Mouse (Mus musculus): ENCODE measurements around the gene Syt3. TPM values are rescaled to one million over a fixed set of nuclear protein-coding genes. Genes with fewer than 3 reads are reported as not detected.

Gene Syt3
- polyA plus RNA-seq, 1 experiment = 41.6 TPM

GRCm38 (mm10) chr7:44384716-44385059, 786 bp downstream of the Syt3 start:
- DNase-seq (ENCODE audit: low read depth) = no peak
- TF ChIP-seq POLR2A (IDR thresholded peaks at IDR 0.05; ENCODE audit: borderline replicate concordance, extremely low read depth, insufficient read depth, insufficient read length, poor library complexity, severe bottlenecking) (no peak), CTCF (IDR thresholded peaks at IDR 0.05; ENCODE audit: borderline replicate concordance, extremely low read depth, insufficient read depth, insufficient read length) (no peak)

GRCm38 (mm10) chr7:44385720-44386119, 1.8 kb downstream of the Syt3 start, which contains the start of gene 1700008O03Rik:
Gene 1700008O03Rik, minus strand, starts transcription at chr7:44385820.
- no peak for DNase-seq (ENCODE audit: low read depth)

GRCm38 (mm10) chr7:44391831-44392230, 7.9 kb downstream of the Syt3 start:
- no peak for TF ChIP-seq CTCF (IDR thresholded peaks at IDR 0.05; ENCODE audit: borderline replicate concordance, extremely low read depth, insufficient read depth, insufficient read length)
- TF ChIP-seq POLR2A (IDR thresholded peaks at IDR 0.05; ENCODE audit: borderline replicate concordance, extremely low read depth, insufficient read depth, insufficient read length, poor library complexity, severe bottlenecking) = no peak
- no peak for DNase-seq (ENCODE audit: low read depth)

More at GRCm38 (mm10) chr7:44385720-44386119, 1.8 kb downstream of the Syt3 start, which contains the start of gene 1700008O03Rik:
- TF ChIP-seq POLR2A (IDR thresholded peaks at IDR 0.05; ENCODE audit: borderline replicate concordance, extremely low read depth, insufficient read depth, insufficient read length, poor library complexity, severe bottlenecking) (no peak), CTCF (IDR thresholded peaks at IDR 0.05; ENCODE audit: borderline replicate concordance, extremely low read depth, insufficient read depth, insufficient read length) (no peak)

GRCm38 (mm10) chr7:44392341-44392740, 8.4 kb downstream of the Syt3 start:
- DNase-seq (ENCODE audit: low read depth) = no peak
- TF ChIP-seq CTCF (IDR thresholded peaks at IDR 0.05; ENCODE audit: borderline replicate concordance, extremely low read depth, insufficient read depth, insufficient read length) = no peak
- TF ChIP-seq POLR2A (IDR thresholded peaks at IDR 0.05; ENCODE audit: borderline replicate concordance, extremely low read depth, insufficient read depth, insufficient read length, poor library complexity, severe bottlenecking) = no peak

GRCm38 (mm10) chr7:44393284-44393683, 9.4 kb downstream of the Syt3 start:
- TF ChIP-seq CTCF (IDR thresholded peaks at IDR 0.05; ENCODE audit: borderline replicate concordance, extremely low read depth, insufficient read depth, insufficient read length) = no peak
- no peak for TF ChIP-seq POLR2A (IDR thresholded peaks at IDR 0.05; ENCODE audit: borderline replicate concordance, extremely low read depth, insufficient read depth, insufficient read length, poor library complexity, severe bottlenecking)
- no peak for DNase-seq (ENCODE audit: low read depth)

GRCm38 (mm10) chr7:44398570-44398969, 14.7 kb downstream of the Syt3 start:
- DNase-seq (ENCODE audit: low read depth) = peak; percentile 75
- TF ChIP-seq POLR2A (IDR thresholded peaks at IDR 0.05; ENCODE audit: borderline replicate concordance, extremely low read depth, insufficient read depth, insufficient read length, poor library complexity, severe bottlenecking) = no peak
- peak; percentile 78 for TF ChIP-seq CTCF (IDR thresholded peaks at IDR 0.05; ENCODE audit: borderline replicate concordance, extremely low read depth, insufficient read depth, insufficient read length)

GRCm38 (mm10) chr7:44401673-44402072, 17.8 kb downstream of the Syt3 start:
- no peak for TF ChIP-seq CTCF (IDR thresholded peaks at IDR 0.05; ENCODE audit: borderline replicate concordance, extremely low read depth, insufficient read depth, insufficient read length)
- TF ChIP-seq POLR2A (IDR thresholded peaks at IDR 0.05; ENCODE audit: borderline replicate concordance, extremely low read depth, insufficient read depth, insufficient read length, poor library complexity, severe bottlenecking) = no peak
- no peak for DNase-seq (ENCODE audit: low read depth)

GRCm38 (mm10) chr7:44405346-44406014, 21.6 kb downstream of the Syt3 start:
- peak; percentile 23; the same call in 1 of the 2 replicates for TF ChIP-seq POLR2A (IDR thresholded peaks at IDR 0.05; ENCODE audit: borderline replicate concordance, extremely low read depth, insufficient read depth, insufficient read length, poor library complexity, severe bottlenecking)
- no peak for TF ChIP-seq CTCF (IDR thresholded peaks at IDR 0.05; ENCODE audit: borderline replicate concordance, extremely low read depth, insufficient read depth, insufficient read length)
- peak; percentile 100 for DNase-seq (ENCODE audit: low read depth)

- TF ChIP-seq POLR2A (IDR thresholded peaks at IDR 0.05; ENCODE audit: borderline replicate concordance, extremely low read depth, insufficient read depth, insufficient read length, poor library complexity, severe bottlenecking) (no peak), CTCF (IDR thresholded peaks at IDR 0.05; ENCODE audit: borderline replicate concordance, extremely low read depth, insufficient read depth, insufficient read length) (no peak)
- no peak for DNase-seq (ENCODE audit: low read depth)
Observed at GRCm38 (mm10) chr7:44406015-44406355, 22.1 kb downstream of the Syt3 start.

GRCm38 (mm10) chr7:44411144-44411543, 27.2 kb downstream of the Syt3 start:
- DNase-seq (ENCODE audit: low read depth) = no peak
- TF ChIP-seq CTCF (IDR thresholded peaks at IDR 0.05; ENCODE audit: borderline replicate concordance, extremely low read depth, insufficient read depth, insufficient read length) (no peak), POLR2A (IDR thresholded peaks at IDR 0.05; ENCODE audit: borderline replicate concordance, extremely low read depth, insufficient read depth, insufficient read length, poor library complexity, severe bottlenecking) (no peak)

GRCm38 (mm10) chr7:44413307-44413706, 29.4 kb downstream of the Syt3 start:
- no peak for TF ChIP-seq CTCF (IDR thresholded peaks at IDR 0.05; ENCODE audit: borderline replicate concordance, extremely low read depth, insufficient read depth, insufficient read length)
- TF ChIP-seq POLR2A (IDR thresholded peaks at IDR 0.05; ENCODE audit: borderline replicate concordance, extremely low read depth, insufficient read depth, insufficient read length, poor library complexity, severe bottlenecking) = no peak

GRCm38 (mm10) chr7:44427666-44428065, 43.8 kb downstream of the Syt3 start:
- no peak for DNase-seq (ENCODE audit: low read depth)

More at GRCm38 (mm10) chr7:44413307-44413706, 29.4 kb downstream of the Syt3 start:
- no peak for DNase-seq (ENCODE audit: low read depth)

More at GRCm38 (mm10) chr7:44427666-44428065, 43.8 kb downstream of the Syt3 start:
- TF ChIP-seq CTCF (IDR thresholded peaks at IDR 0.05; ENCODE audit: borderline replicate concordance, extremely low read depth, insufficient read depth, insufficient read length) (no peak), POLR2A (IDR thresholded peaks at IDR 0.05; ENCODE audit: borderline replicate concordance, extremely low read depth, insufficient read depth, insufficient read length, poor library complexity, severe bottlenecking) (no peak)
